Mouse (Mus musculus) heart, postnatal 0 days (tissue): ENCODE results near the gene Gm37240.

ENCODE experiments used
- CTCF ChIP-seq: IDR thresholded peaks from 2 replicates; pipeline ENCODE4 v1.5.1; 2016; ENCODE audit warnings: antibody characterized with exemption, control low read depth, low read depth
- EP300 ChIP-seq: IDR thresholded peaks from 2 replicates; pipeline ENCODE4 v1.6.1; 2016; ENCODE audit warnings: antibody characterized with exemption, low read depth

DNA sequence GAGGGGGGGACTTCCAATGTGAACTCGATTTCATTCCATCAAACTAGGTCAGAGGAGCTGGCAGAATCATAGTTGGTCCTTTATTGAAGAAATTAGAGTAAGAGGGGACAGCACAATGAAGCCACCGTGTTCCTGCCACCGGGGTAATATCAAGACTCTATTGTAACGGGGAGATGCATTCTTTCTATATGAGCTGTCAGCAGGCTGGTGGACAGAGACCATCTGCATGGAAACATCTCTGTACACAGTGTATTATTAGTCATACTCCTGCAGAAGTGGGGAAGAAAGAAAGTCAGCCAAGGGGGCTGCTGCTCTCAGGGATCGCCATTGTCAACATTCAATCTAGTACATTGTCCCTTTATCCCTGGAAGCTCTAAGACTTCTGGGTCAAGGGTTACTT is 665.3 kb downstream of the Gm37240 start:
- TF ChIP-seq CTCF (no peak), EP300 (no peak)
